Mouse (Mus musculus) limb, embryonic 12.5 days (tissue): ENCODE measurements around the gene Trim12c. TPM values are rescaled to one million over a fixed set of nuclear protein-coding genes. Genes with fewer than 3 reads are reported as not detected.
A peak's percentile ranks its signal among the peaks of the same experiment; 100 is the strongest.
"Not testable (repeated sequence)": the region's sequence is repeated elsewhere in the genome, so short reads cannot be mapped to it uniquely, and the experiment has no call there.

Experiments used
- ATAC-seq: fragments of 200-750 bp; cut with Nextera tagmentation; 2 replicates; pipeline ENCODE4 v1.8.0; 2017; ENCODE audit warnings: low read depth, moderate TSS enrichment; ENCODE audit not compliant: insufficient number of reproducible peaks, insufficient read depth, low FRiP score, low TSS enrichment
- H3K27ac ChIP-seq: fragments of 300-500 bp; sonication (generic); 2 replicates; pipeline ENCODE4 v1.5.1; 2016; ENCODE audit warnings: mild to moderate bottlenecking, moderate library complexity
- H3K27me3 ChIP-seq: fragments of 300-500 bp; sonication (generic); 2 replicates; pipeline ENCODE4 v1.6.1; 2016; ENCODE audit warnings: mild to moderate bottlenecking, moderate library complexity
- H3K36me3 ChIP-seq: fragments of 300-500 bp; sonication (generic); 2 replicates; pipeline ENCODE4 v1.6.1; 2016; ENCODE audit warnings: mild to moderate bottlenecking, moderate library complexity
- H3K4me1 ChIP-seq: fragments of 300-500 bp; sonication (generic); replicated peaks from 2 replicates; pipeline ENCODE4 v1.6.1; 2016
- H3K4me2 ChIP-seq: fragments of 300-500 bp; sonication (generic); 2 replicates; pipeline ENCODE4 v1.6.1; 2016; ENCODE audit warnings: mild to moderate bottlenecking, moderate library complexity
- H3K4me3 ChIP-seq: fragments of 300-500 bp; sonication (generic); replicated peaks from 2 replicates; pipeline ENCODE4 v1.5.1; 2016; ENCODE audit warnings: mild to moderate bottlenecking
- H3K9ac ChIP-seq: fragments of 300-500 bp; sonication (generic); replicated peaks from 2 replicates; pipeline ENCODE4 v1.6.1; 2016; ENCODE audit warnings: mild to moderate bottlenecking, moderate library complexity
- H3K9me3 ChIP-seq: fragments of 300-500 bp; sonication (generic); 2 replicates; pipeline ENCODE4 v1.6.1; 2016; ENCODE audit warnings: mild to moderate bottlenecking, moderate library complexity
- WGBS: fragments of 180-500 bp; shearing (Covaris S2); methylation state at CpG from one replicate; pipeline ENCODE4 v1.1.7; 2016; 5-methylcytosine and 5-hydroxymethylcytosine counted together
- polyA plus RNA-seq: library from polyadenylated mRNA; unstranded; fragments of >200 nt; fragmentation: Nextera tagmentation; extraction: Ambion mirVana; gene quantifications from 2 replicates; pipeline ENCODE4 v1.2.1, GENCODE M21; 2016

The Trim12c gene
- polyA plus RNA-seq, 1 experiment from 2014 or later: 2.4 TPM

DNA sequence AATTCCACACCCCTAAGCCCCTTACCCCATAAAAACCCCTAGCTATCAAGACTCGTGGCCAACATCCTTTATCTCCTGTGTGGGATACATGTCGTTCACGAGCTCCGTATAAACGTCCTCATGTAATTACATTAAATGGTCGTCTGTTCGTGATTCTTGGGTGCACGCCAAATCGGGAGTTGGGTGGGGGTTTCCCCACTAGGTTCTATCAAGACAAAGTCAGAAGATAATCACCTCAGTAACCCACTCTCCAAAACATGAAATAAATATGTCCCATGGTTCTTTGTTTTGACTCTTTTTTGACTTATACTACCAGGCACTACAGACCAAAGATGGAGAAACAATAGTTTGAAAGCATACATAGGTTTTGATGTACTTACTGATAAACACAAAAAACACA lies 31.1 kb downstream of the Trim12c start:
- no peak overlapping the region for H3K4me3 ChIP-seq
- ATAC-seq: no peak
- H3K9ac ChIP-seq: no peak overlapping the region
- no peaks in the 10 kb centered on the region for H3K4me1 ChIP-seq
- H3K4me2 ChIP-seq: no peak overlapping the region
- H3K27me3 ChIP-seq: no peaks in the 10 kb centered on the region
- 83% methylated on average over 9 of the region's 9 CpGs for WGBS
- no peak overlapping the region for H3K27ac ChIP-seq
- no peaks in the 10 kb centered on the region for H3K36me3 ChIP-seq
- no peaks in the 10 kb centered on the region for H3K9me3 ChIP-seq

DNA sequence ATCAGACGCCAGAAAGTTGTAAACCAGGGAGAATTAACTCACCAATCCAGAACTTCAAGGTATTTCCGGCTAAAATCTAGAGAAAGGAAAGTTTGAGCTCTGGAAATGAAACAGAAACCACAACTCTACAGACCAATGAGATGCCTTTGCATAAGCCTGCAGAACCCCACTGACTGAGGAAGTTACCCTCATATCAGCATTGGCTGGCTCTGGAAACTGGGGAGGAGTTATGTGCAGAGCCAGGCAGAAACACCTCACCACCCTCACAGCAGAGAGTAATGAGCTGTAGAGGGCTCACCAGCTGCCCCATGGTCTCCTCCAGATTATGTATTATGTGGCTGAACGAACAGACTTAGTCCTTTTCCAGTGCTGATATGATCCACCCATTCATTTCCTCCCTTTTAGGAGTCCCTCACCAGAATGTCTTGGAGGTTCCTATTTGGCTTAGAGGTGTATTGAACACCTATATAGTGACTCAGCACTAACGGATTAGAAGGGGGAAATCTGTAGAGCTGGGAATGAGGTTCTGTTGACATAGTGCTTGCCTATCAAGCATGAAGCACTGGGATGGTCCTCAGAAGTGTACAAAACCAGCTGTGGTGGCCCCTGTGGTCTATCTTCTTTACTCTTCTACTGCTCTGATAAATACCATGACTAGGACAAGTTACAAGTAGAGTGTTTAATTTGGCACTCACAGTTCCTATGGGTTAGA lies 37.6 kb downstream of the Trim12c start, which contains the start of gene Trim12a:
TSS of gene Trim12a (minus strand) at position 98 of the 712 bp plus-strand sequence.
- not testable (repeated sequence) for H3K9ac ChIP-seq
- 21% methylated on average over 4 of the region's 4 CpGs for WGBS
- peak within 1 kb of the TSS; percentile 39 for H3K4me3 ChIP-seq

DNA sequence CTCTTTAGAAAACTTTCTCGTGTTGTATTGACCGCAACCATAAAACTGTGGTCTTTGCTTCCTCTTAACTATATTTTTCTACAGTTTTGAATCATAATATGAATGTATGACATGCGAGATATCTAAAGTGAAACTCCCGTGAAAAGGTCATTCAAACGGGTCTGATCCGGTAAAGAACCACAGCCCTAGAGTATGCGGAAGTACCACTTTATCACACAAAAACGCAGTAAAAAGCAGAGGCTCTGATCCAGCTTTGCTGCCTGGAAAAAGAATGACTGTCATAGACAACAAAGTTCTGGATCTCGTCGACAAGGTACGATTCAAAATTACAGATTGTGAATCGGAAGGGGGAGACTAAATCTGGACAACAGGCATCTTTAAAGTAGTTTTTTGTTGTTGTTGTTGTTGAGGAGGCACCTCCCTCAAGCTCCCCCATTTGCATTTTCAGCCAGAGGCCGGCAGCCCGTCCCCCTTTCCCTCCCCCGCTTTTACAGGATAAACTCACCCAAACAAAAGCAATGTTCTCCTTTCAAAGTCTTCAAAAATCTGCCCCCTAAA lies 38.3 kb downstream of the Trim12c start:
- Histone ChIP-seq H3K4me2 (peak overlapping the region; percentile 47), H3K27me3 (no peaks in the 10 kb centered on the region), H3K36me3 (no peaks in the 10 kb centered on the region), H3K4me1 (no peaks in the 10 kb centered on the region), H3K9me3 (no peaks in the 10 kb centered on the region), H3K4me3 (peak overlapping the region; percentile 39), H3K9ac (no peak overlapping the region; the same call in 1 of the 2 replicates), H3K27ac (no peak overlapping the region)
- ATAC-seq: 0 out of 2 replicates have a peak, but pooled peaks have one; percentile 52
- 12% methylated on average over 15 of the region's 15 CpGs for WGBS

More for the DNA sequence above, 37.6 kb downstream of the Trim12c start, which contains the start of gene Trim12a:
- not testable (repeated sequence) for H3K27me3 ChIP-seq, H3K36me3 ChIP-seq, H3K4me1 ChIP-seq, H3K9me3 ChIP-seq, H3K27ac ChIP-seq
- peak; percentile 90 for ATAC-seq
- H3K4me2 ChIP-seq: peak within 1 kb of the TSS; percentile 47

DNA sequence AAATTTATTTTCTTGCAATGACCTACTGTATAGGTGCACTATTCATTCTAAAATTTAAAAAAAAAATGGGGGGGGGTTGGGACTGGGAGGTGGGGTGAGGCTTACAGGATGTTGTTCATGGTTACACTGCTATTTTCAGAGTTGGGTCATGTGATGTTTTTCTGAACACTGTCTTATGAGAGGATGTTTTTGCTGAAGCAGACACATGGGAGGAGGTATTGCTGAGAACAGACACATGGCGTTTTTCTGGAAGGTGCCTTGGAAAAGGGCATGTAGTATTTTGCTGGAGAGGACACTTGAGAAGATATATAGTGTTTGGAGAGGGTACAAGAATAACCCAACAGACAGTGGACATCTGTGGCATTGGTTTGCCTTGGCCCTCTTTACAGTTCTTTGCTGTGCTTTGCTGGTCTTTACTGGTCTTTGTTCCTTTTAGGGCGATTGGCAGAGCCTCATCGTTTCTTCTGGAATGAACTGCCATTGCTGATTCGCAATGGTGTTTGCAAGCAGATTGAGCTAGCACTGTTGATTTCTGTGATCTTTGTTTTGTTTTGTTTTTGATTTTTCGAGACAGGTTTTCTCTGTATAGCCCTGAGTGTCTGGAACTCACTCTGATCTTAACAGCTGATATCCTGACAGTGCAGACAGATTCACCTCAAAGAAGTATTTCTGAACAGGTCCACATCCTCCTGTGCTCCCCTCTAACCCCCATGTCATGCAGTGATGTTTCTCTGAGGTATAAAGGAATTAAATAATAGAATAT lies 61.3 kb downstream of the Trim12c start:
- Histone ChIP-seq H3K4me1 (no peaks in the 10 kb centered on the region), H3K36me3 (no peaks in the 10 kb centered on the region), H3K9me3 (no peaks in the 10 kb centered on the region), H3K27me3 (no peaks in the 10 kb centered on the region), H3K4me3 (no peak overlapping the region), H3K9ac (no peak overlapping the region), H3K27ac (no peak overlapping the region), H3K4me2 (no peak overlapping the region)
- 86% methylated on average over 5 of the region's 5 CpGs for WGBS
- no peak for ATAC-seq

DNA sequence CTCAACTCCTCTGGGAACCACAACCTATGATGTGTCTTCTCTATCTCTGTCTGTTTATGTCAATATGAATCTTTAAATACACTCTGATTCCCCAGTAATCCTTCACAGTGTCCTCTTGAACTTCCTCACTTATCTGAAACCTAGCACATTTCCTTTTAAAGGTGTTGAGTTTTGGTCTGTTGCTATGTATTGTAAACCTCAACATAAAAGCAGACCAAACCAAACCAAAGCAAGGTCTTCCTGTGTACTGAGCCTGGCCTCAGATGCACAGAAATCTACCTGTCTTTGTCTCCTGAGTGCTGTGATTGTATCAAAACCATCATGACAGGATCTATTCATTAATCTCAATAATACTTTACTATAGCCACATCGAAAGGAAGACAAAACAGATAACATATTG lies 62.5 kb downstream of the Trim12c start:
- no peaks in the 10 kb centered on the region for H3K9me3 ChIP-seq
- H3K27ac ChIP-seq: no peak overlapping the region
- H3K27me3 ChIP-seq: no peaks in the 10 kb centered on the region
- no peaks in the 10 kb centered on the region for H3K36me3 ChIP-seq
- WGBS: 89% methylated on average over 1 of the region's 1 CpGs
- H3K4me2 ChIP-seq: no peak overlapping the region
- H3K9ac ChIP-seq: no peak overlapping the region
- H3K4me1 ChIP-seq: no peaks in the 10 kb centered on the region
- no peak overlapping the region for H3K4me3 ChIP-seq
- no peak for ATAC-seq

Other genes starting within 250 kb of the Trim12c start
- gene Olfr646, start 248.5 kb downstream of the Trim12c start, polyA plus RNA-seq: not detected in 2 replicates
- not detected in 2 replicates for gene Ubqln5, start 223.5 kb downstream of the Trim12c start, polyA plus RNA-seq
- not detected in 2 replicates for gene Olfr643, start 216.0 kb downstream of the Trim12c start, polyA plus RNA-seq
- not detected in 2 replicates for gene Ubqln3, start 210.1 kb downstream of the Trim12c start, polyA plus RNA-seq
- not detected in 2 replicates for gene Ubqlnl, start 202.8 kb downstream of the Trim12c start, polyA plus RNA-seq
- gene Olfm5, start 188.5 kb downstream of the Trim12c start, polyA plus RNA-seq: not detected in 2 replicates
- gene Olfr648, start 170.0 kb downstream of the Trim12c start, polyA plus RNA-seq: 0.23 and 0.26 TPM in 2 replicates
- not detected in 2 replicates for gene Olfr649, start 157.4 kb downstream of the Trim12c start, polyA plus RNA-seq
- 2.2 and 2.8 TPM in 2 replicates for gene Trim6, start 134.6 kb downstream of the Trim12c start, polyA plus RNA-seq
- 0.93 and 1.4 TPM in 2 replicates for gene Trim34a, start 108.9 kb downstream of the Trim12c start, polyA plus RNA-seq
- 0.08 and 0.09 TPM in 2 replicates for gene Trim5, start 65.3 kb downstream of the Trim12c start, polyA plus RNA-seq
- 6.2 and 6.6 TPM in 2 replicates for gene Trim12a, start 37.9 kb downstream of the Trim12c start, polyA plus RNA-seq
- not detected in 2 replicates for gene Trim34b, start 23.9 kb downstream of the Trim12c start, polyA plus RNA-seq
- gene Trim30b, start 16.5 kb upstream of the Trim12c start, polyA plus RNA-seq: not detected in 2 replicates
- gene Trim30c, start 47.5 kb upstream of the Trim12c start, polyA plus RNA-seq: not detected in 2 replicates
- gene Trim30a, start 111.8 kb upstream of the Trim12c start, polyA plus RNA-seq: 0.48 and 0.73 TPM in 2 replicates
- gene Trim30d, start 154.5 kb upstream of the Trim12c start, polyA plus RNA-seq: 0.08 and 0.13 TPM in 2 replicates
- not detected in 2 replicates for gene Olfr651, start 196.8 kb upstream of the Trim12c start, polyA plus RNA-seq
- not detected in 2 replicates for gene Olfr652, start 207.5 kb upstream of the Trim12c start, polyA plus RNA-seq
- gene Olfr653, start 224.0 kb upstream of the Trim12c start, polyA plus RNA-seq: not detected in 2 replicates
- gene Olfr654, start 233.7 kb upstream of the Trim12c start, polyA plus RNA-seq: not detected in 2 replicates
- not detected in 2 replicates for gene Olfr655, start 248.4 kb upstream of the Trim12c start, polyA plus RNA-seq